Mouse (Mus musculus) lung, adult 2 months (tissue): ENCODE measurements at regions not wholly inside any gene's neighbourhood (a gene's known extent, or its start where the extent isn't known, plus 50 kb on each side); places are given as distances from the start of the nearest gene placed in this dataset.

Experiments used
- CTCF ChIP-seq: fragments of 200-500 bp; IDR thresholded peaks from 2 replicates; pipeline ENCODE4 v1.5.1; 2011; ENCODE audit warnings: mild to moderate bottlenecking, low read length, control low read depth; ENCODE audit not compliant: insufficient read depth
- POLR2A ChIP-seq: fragments of 200-500 bp; IDR thresholded peaks from 2 replicates; pipeline ENCODE4 v1.6.1; 2011; ENCODE audit warnings: low read depth, mild to moderate bottlenecking, control low read depth, low read length, borderline replicate concordance; ENCODE audit errors: extremely low read depth

DNA sequence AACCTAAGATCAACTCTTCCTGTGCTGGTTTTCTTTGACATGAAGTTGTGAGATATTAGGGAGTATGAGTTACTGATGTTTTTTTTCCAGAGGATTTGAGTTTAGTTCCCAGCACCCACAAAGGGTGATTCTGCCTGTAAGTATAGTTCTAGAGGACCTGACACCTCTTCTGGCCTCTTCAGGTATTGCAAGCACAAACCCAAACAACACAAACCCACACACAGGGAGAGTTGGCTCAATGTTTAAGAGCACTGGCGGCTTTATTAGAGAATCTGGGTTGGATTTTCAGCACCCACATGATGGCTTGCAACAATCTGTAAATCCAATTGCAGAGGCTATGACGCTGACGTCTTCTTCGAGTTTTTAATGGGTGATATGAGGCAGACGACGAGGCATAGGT lies 451.7 kb downstream of the Bckdhb start:
- TF ChIP-seq CTCF (no peak), POLR2A (no peak)
